Mouse (Mus musculus) forebrain, embryonic 13.5 days (tissue): ENCODE measurements around the gene Gas7. TPM values are rescaled to one million over a fixed set of nuclear protein-coding genes. Genes with fewer than 3 reads are reported as not detected.
A peak's percentile ranks its signal among the peaks of the same experiment; 100 is the strongest.

Source experiments
- ATAC-seq: fragments of 200-750 bp; cut with Nextera tagmentation; 2 replicates; pipeline ENCODE4 v1.8.0; 2017
- H3K27ac ChIP-seq: fragments of 300-500 bp; sonication (generic); 2 replicates; pipeline ENCODE4 v1.5.1; 2015; ENCODE audit warnings: inconsistent platforms, mild to moderate bottlenecking, moderate library complexity
- H3K27me3 ChIP-seq: fragments of 300-500 bp; sonication (generic); 2 replicates; pipeline ENCODE4 v1.6.1; 2015; ENCODE audit warnings: mild to moderate bottlenecking, inconsistent platforms
- H3K36me3 ChIP-seq: fragments of 300-500 bp; sonication (generic); 2 replicates; pipeline ENCODE4 v1.6.1; 2015; ENCODE audit warnings: mild to moderate bottlenecking, inconsistent platforms; ENCODE audit not compliant: poor library complexity, severe bottlenecking
- H3K4me1 ChIP-seq: fragments of 300-500 bp; sonication (generic); 2 replicates; pipeline ENCODE4 v1.6.1; 2015; ENCODE audit warnings: inconsistent platforms
- H3K4me2 ChIP-seq: fragments of 300-500 bp; sonication (generic); 2 replicates; pipeline ENCODE4 v1.6.1; 2015; ENCODE audit warnings: inconsistent platforms, mild to moderate bottlenecking, moderate library complexity
- H3K4me3 ChIP-seq: fragments of 300-500 bp; sonication (generic); 2 replicates; pipeline ENCODE4 v1.5.1; 2015; ENCODE audit warnings: mild to moderate bottlenecking, inconsistent platforms
- H3K9ac ChIP-seq: fragments of 300-500 bp; sonication (generic); 2 replicates; pipeline ENCODE4 v1.6.1; 2015; ENCODE audit warnings: mild to moderate bottlenecking, inconsistent platforms
- H3K9me3 ChIP-seq: fragments of 300-500 bp; sonication (generic); replicated peaks from 2 replicates; pipeline ENCODE4 v1.6.1; 2016; ENCODE audit warnings: inconsistent platforms
- WGBS: fragments of 180-500 bp; shearing (Covaris S2); methylation state at CpG from one replicate; pipeline ENCODE4 v1.1.7; 2015; 5-methylcytosine and 5-hydroxymethylcytosine counted together
- polyA plus RNA-seq: library from polyadenylated mRNA; unstranded; fragments of >200 nt; fragmentation: Nextera tagmentation; extraction: Ambion mirVana; gene quantifications from 2 replicates; pipeline ENCODE4 v1.2.1, GENCODE M21; 2015

The Gas7 gene
- polyA plus RNA-seq, 1 experiment from 2014 or later, result 18.3 TPM

- Histone ChIP-seq H3K36me3 (no peaks in the 10 kb centered on the region), H3K4me2 (peak overlapping the region; percentile 99), H3K4me3 (peak overlapping the region; percentile 67), H3K27me3 (peaks cover 60% of the 10 kb centered on the region), H3K9ac (peak overlapping the region; percentile 71), H3K9me3 (no peaks in the 10 kb centered on the region), H3K4me1 (peaks cover 13% of the 10 kb centered on the region), H3K27ac (no peak overlapping the region)
- 11% methylated on average over 7 of the region's 7 CpGs for WGBS
- ATAC-seq, result peak; percentile 25; the same call in 1 of the 2 replicates
Observed at GRCm38 (mm10) chr11:67456029-67456428, 792 bp downstream of the Gas7 start.

- Histone ChIP-seq H3K9ac (no peak overlapping the region), H3K4me2 (no peak overlapping the region), H3K27ac (no peak overlapping the region), H3K36me3 (no peaks in the 10 kb centered on the region), H3K4me3 (no peak overlapping the region), H3K9me3 (no peaks in the 10 kb centered on the region), H3K27me3 (peaks cover 45% of the 10 kb centered on the region), H3K4me1 (peaks cover 13% of the 10 kb centered on the region)
- ATAC-seq, result no peak
- WGBS, result 39% methylated on average over 2 of the region's 2 CpGs
Observed at GRCm38 (mm10) chr11:67458171-67458570, 2.9 kb downstream of the Gas7 start.

GRCm38 (mm10) chr11:67467132-67467531 is 11.9 kb downstream of the Gas7 start:
- Histone ChIP-seq H3K27ac (no peak overlapping the region), H3K9me3 (no peaks in the 10 kb centered on the region), H3K36me3 (no peaks in the 10 kb centered on the region), H3K4me2 (no peak overlapping the region), H3K4me3 (no peak overlapping the region), H3K9ac (no peak overlapping the region), H3K4me1 (no peaks in the 10 kb centered on the region), H3K27me3 (no peaks in the 10 kb centered on the region)
- WGBS, result 73% methylated on average over 4 of the region's 4 CpGs
- no peak for ATAC-seq

GRCm38 (mm10) chr11:67468846-67469245 is 13.6 kb downstream of the Gas7 start:
- Histone ChIP-seq H3K4me3 (no peak overlapping the region), H3K9ac (no peak overlapping the region), H3K27me3 (no peaks in the 10 kb centered on the region), H3K4me1 (no peaks in the 10 kb centered on the region), H3K4me2 (no peak overlapping the region), H3K36me3 (no peaks in the 10 kb centered on the region), H3K9me3 (no peaks in the 10 kb centered on the region), H3K27ac (no peak overlapping the region)
- ATAC-seq, result no peak
- WGBS, result 63% methylated on average over 7 of the region's 7 CpGs

- WGBS, result 55% methylated on average over 5 of the region's 5 CpGs
- H3K4me2 ChIP-seq, result no peak overlapping the region
- H3K27me3 ChIP-seq, result no peaks in the 10 kb centered on the region
- no peak for ATAC-seq
- no peak overlapping the region for H3K4me3 ChIP-seq
- no peaks in the 10 kb centered on the region for H3K4me1 ChIP-seq
- no peaks in the 10 kb centered on the region for H3K9me3 ChIP-seq
- no peak overlapping the region for H3K27ac ChIP-seq
- no peaks in the 10 kb centered on the region for H3K36me3 ChIP-seq
- H3K9ac ChIP-seq, result no peak overlapping the region
Observed at GRCm38 (mm10) chr11:67474590-67474989, 19.4 kb downstream of the Gas7 start.

- H3K4me1 ChIP-seq, result no peaks in the 10 kb centered on the region
- H3K36me3 ChIP-seq, result no peaks in the 10 kb centered on the region
- no peak overlapping the region for H3K9ac ChIP-seq
- H3K27me3 ChIP-seq, result no peaks in the 10 kb centered on the region
- no peak overlapping the region for H3K4me3 ChIP-seq
- 42% methylated on average over 4 of the region's 4 CpGs for WGBS
- H3K9me3 ChIP-seq, result no peaks in the 10 kb centered on the region
- no peak overlapping the region for H3K4me2 ChIP-seq
- ATAC-seq, result no peak
- H3K27ac ChIP-seq, result no peak overlapping the region
Observed at GRCm38 (mm10) chr11:67479534-67479933, 24.3 kb downstream of the Gas7 start.

GRCm38 (mm10) chr11:67480204-67480956 is 25.1 kb downstream of the Gas7 start:
- no peak overlapping the region for H3K9ac ChIP-seq
- WGBS, result 92% methylated on average over 5 of the region's 5 CpGs
- no peaks in the 10 kb centered on the region for H3K36me3 ChIP-seq
- no peak overlapping the region for H3K4me2 ChIP-seq
- no peak overlapping the region for H3K4me3 ChIP-seq
- H3K27me3 ChIP-seq, result no peaks in the 10 kb centered on the region
- H3K27ac ChIP-seq, result no peak overlapping the region
- no peaks in the 10 kb centered on the region for H3K4me1 ChIP-seq
- no peak for ATAC-seq
- no peaks in the 10 kb centered on the region for H3K9me3 ChIP-seq

- Histone ChIP-seq H3K27me3 (no peaks in the 10 kb centered on the region), H3K9me3 (no peaks in the 10 kb centered on the region), H3K4me3 (no peak overlapping the region), H3K36me3 (no peaks in the 10 kb centered on the region), H3K9ac (no peak overlapping the region), H3K27ac (no peak overlapping the region), H3K4me2 (no peak overlapping the region), H3K4me1 (no peaks in the 10 kb centered on the region)
- ATAC-seq, result no peak
- WGBS, result 87% methylated on average over 5 of the region's 5 CpGs
Observed at GRCm38 (mm10) chr11:67481691-67482090, 26.5 kb downstream of the Gas7 start.

- no peak for ATAC-seq
- 74% methylated on average over 9 of the region's 9 CpGs for WGBS
- no peaks in the 10 kb centered on the region for H3K27me3 ChIP-seq
- H3K36me3 ChIP-seq, result no peaks in the 10 kb centered on the region
- H3K4me1 ChIP-seq, result no peaks in the 10 kb centered on the region
- no peak overlapping the region for H3K27ac ChIP-seq
- no peaks in the 10 kb centered on the region for H3K9me3 ChIP-seq
- no peak overlapping the region for H3K4me2 ChIP-seq
- no peak overlapping the region for H3K9ac ChIP-seq
- H3K4me3 ChIP-seq, result no peak overlapping the region
Observed at GRCm38 (mm10) chr11:67482217-67482760, 27.1 kb downstream of the Gas7 start.

- H3K36me3 ChIP-seq, result no peaks in the 10 kb centered on the region
- no peak overlapping the region for H3K27ac ChIP-seq
- no peak for ATAC-seq
- no peaks in the 10 kb centered on the region for H3K9me3 ChIP-seq
- no peak overlapping the region for H3K9ac ChIP-seq
- H3K4me3 ChIP-seq, result no peak overlapping the region
- H3K27me3 ChIP-seq, result no peaks in the 10 kb centered on the region
- no peak overlapping the region for H3K4me2 ChIP-seq
- 91% methylated on average over 12 of the region's 12 CpGs for WGBS
- H3K4me1 ChIP-seq, result no peaks in the 10 kb centered on the region
Observed at GRCm38 (mm10) chr11:67488156-67488555, 32.9 kb downstream of the Gas7 start.

GRCm38 (mm10) chr11:67489647-67490175 is 34.5 kb downstream of the Gas7 start:
- no peaks in the 10 kb centered on the region for H3K9me3 ChIP-seq
- H3K36me3 ChIP-seq, result no peaks in the 10 kb centered on the region
- H3K4me1 ChIP-seq, result no peaks in the 10 kb centered on the region
- ATAC-seq, result no peak
- WGBS, result 79% methylated on average over 10 of the region's 10 CpGs
- H3K27ac ChIP-seq, result no peak overlapping the region
- H3K27me3 ChIP-seq, result no peaks in the 10 kb centered on the region
- no peak overlapping the region for H3K4me2 ChIP-seq
- no peak overlapping the region for H3K4me3 ChIP-seq
- no peak overlapping the region for H3K9ac ChIP-seq

- H3K36me3 ChIP-seq, result no peaks in the 10 kb centered on the region
- H3K27me3 ChIP-seq, result no peaks in the 10 kb centered on the region
- H3K27ac ChIP-seq, result no peak overlapping the region
- H3K4me3 ChIP-seq, result no peak overlapping the region
- WGBS, result 55% methylated on average over 1 of the region's 1 CpGs
- no peak overlapping the region for H3K4me2 ChIP-seq
- no peaks in the 10 kb centered on the region for H3K9me3 ChIP-seq
- ATAC-seq, result no peak
- H3K4me1 ChIP-seq, result no peaks in the 10 kb centered on the region
- no peak overlapping the region for H3K9ac ChIP-seq
Observed at GRCm38 (mm10) chr11:67496796-67497195, 41.6 kb downstream of the Gas7 start.
